Mouse (Mus musculus) gastrocnemius, postnatal 4 days (tissue): ENCODE results near the gene Ago3. TPM values are rescaled to one million over a fixed set of nuclear protein-coding genes. Genes with fewer than 3 reads are reported as not detected.

Experiments
- DNase-seq, 2 experiments: peaks; one replicate each; pipeline ENCODE4 v3.0.0; 2021 to 2022; ENCODE audit warnings: low spot score in 2 of 2, mixed read lengths in 2 of 2
- total RNA-seq, 2 experiments: library from RNA; stranded (reverse); gene quantifications; 2 replicates each; pipeline ENCODE4 v1.2.3; 2021

Ago3 gene
- total RNA-seq, 2 experiments from 2014 or later: 14.1 to 17.5 TPM

DNA sequence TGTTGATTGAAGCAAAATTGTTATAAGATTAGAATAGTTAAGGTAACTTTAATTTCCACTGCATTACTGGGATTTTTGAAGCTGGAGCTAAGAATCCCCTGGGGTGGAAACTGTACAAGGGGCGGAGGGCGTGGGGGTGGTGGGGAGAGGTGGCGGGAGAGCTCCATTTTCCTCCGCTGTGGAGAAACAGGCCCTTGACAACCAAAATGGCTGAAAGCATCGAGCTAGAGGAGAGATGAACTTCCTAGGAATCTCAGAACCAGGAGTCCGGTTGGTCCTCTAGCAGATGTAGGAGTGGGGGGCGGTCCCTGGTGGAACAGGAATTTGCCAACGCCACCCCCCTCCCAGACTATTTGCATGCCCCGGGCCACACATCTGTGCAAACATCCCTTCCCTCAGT, 147.7 kb downstream of the Ago3 start:
- DNase-seq: no peak

Other genes with a start within 250 kb of the Ago3 start
- 100 to 1,000 TPM; 182 to 188 TPM for gene Thrap3, start 226.8 kb downstream of the Ago3 start, total RNA-seq
- gene Map7d1, start 173.2 kb downstream of the Ago3 start, total RNA-seq: 100 to 1,000 TPM; 254 to 283 TPM
- 10 to 100 TPM; 36.6 to 37.3 TPM for gene Trappc3, start 167.2 kb downstream of the Ago3 start, total RNA-seq
- 10 to 100 TPM in 1 of 2 experiments, 1 to 10 TPM in 1; 7.0 to 10.1 TPM for gene Col8a2, start 142.8 kb downstream of the Ago3 start, total RNA-seq
- 10 to 100 TPM; 20.8 to 21.2 TPM for gene Adprhl2, start 107.9 kb downstream of the Ago3 start, total RNA-seq
- 1 to 10 TPM; 1.2 to 1.6 TPM for gene Tekt2, start 103.9 kb downstream of the Ago3 start, total RNA-seq
- 10 to 100 TPM; 16.8 to 17.0 TPM for gene Ago1, start 39.0 kb upstream of the Ago3 start, total RNA-seq
- 1 to 10 TPM; 2.9 to 3.2 TPM for gene Ago4, start 103.9 kb upstream of the Ago3 start, total RNA-seq
- 10 to 100 TPM; 12.0 to 12.9 TPM for gene Clspn, start 127.4 kb upstream of the Ago3 start, total RNA-seq
- 10 to 100 TPM; 12.4 to 13.0 TPM for gene 5730409E04Rik, start 180.3 kb upstream of the Ago3 start, total RNA-seq
- gene Psmb2, start 248.1 kb upstream of the Ago3 start, total RNA-seq: 100 to 1,000 TPM; 136 to 164 TPM